Mouse (Mus musculus): ENCODE measurements around the gene Por.

- TF ChIP-seq CTCF (IDR thresholded peaks at IDR 0.05) (no peak), POLR2A (IDR thresholded peaks at IDR 0.05; ENCODE audit: insufficient read depth, low read depth, low read length) (no peak)
Observed at GRCm38 (mm10) chr5:135645330-135645729, 24.5 kb upstream of the Por start.
